Mouse (Mus musculus) kidney, postnatal 14 days (tissue): ENCODE measurements around the gene Eed.

ENCODE experiments used
- DNase-seq: peaks from one replicate; pipeline ENCODE4 v3.0.0; 2022; ENCODE audit warnings: mixed read lengths

Gene Eed

GRCm38 (mm10) chr7:89980133-89980484 is 674 bp downstream of the Eed start:
- DNase-seq = no peak

DNA sequence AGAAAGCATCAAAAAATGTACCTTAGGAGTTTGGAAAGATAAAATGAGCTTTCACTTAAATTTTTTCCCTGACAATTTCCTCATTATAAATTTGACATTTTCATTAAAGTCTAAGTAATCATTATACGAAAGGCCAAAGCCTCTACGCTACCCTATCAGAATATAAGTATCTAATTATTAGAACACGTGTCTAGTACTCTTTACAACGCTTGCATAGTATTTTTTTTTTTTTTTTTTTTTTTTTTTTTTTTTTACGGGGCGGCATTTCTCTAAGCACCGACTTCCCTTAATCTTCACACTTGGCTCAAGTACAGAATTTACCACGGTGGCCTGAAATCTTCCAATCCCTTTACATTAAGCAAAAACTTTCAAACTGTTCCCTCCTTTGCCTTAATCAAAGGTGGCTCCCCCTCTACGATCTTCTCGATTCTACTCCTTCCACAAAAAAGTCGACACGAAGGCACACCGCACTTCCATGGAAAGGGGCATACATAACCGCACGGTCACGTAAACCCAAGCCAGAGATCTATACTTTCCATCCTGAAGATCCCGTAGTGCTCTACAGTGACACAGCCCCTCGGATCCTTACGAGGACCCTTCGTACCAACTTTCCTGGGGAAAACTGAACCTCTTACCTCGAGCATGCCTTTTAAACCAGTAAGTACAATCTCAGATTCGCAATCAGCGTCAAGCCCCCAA is 1.2 kb downstream of the Eed start:
- DNase-seq = peak; percentile 7

DNA sequence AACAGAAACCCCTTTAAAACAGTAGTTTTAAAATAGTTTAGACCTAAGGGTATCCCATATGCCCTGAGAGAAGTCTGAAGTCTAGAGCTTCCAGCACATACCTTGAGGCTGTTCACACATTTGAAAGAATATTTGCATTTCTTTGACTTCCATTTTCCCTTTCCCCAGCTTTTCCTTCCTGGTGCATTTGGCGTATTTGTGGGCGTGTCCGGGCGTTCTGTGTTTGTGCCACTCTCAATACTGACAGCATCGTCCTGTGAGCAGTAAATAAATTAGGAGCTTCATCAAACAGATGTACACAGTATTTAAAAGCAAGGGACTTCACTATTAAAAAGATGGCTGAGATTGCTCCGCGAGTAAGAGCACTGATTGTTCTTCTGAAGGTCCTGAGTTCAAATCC is 4.0 kb downstream of the Eed start:
- no peak for DNase-seq

- DNase-seq = no peak
Observed at GRCm38 (mm10) chr7:89975571-89975970, 5.2 kb downstream of the Eed start.

DNA sequence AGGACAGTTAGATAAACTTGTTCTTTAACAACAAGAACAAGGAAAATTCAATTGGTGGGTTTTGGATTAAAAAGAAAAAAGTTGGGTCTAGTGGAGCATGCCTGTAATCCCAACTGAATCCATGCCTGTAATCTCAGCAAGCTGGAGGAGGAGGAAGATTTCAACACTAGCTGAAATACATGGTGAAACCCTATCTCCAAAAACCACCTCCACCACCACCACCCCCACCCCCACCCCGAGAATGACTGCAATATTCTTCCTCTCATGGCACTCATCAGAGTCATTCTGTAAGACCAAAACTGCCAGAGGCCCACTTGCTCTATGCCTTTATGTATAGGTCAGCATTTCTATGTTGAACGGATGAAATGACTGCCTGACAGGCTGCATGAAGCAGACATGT is 13.5 kb downstream of the Eed start:
- no peak for DNase-seq

DNA sequence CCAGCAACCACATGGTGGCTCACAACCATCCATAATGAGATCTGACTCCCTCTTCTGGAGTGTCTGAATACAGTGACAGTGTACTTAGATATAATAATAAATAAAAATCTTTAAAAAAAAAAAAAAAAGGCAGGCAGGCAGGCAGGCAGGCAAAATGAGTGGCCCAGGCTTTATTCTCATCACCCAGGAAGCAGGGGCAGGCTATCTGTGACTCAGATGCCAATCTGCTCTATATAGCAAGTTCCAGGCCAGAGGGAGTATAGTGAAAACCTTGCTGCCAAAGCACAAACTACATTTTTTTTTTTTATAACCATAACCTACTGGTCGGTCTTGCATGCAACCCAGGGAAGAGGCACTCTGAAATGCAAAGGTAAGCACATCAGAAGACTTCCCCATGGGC is 14.0 kb downstream of the Eed start:
- no peak for DNase-seq

DNA sequence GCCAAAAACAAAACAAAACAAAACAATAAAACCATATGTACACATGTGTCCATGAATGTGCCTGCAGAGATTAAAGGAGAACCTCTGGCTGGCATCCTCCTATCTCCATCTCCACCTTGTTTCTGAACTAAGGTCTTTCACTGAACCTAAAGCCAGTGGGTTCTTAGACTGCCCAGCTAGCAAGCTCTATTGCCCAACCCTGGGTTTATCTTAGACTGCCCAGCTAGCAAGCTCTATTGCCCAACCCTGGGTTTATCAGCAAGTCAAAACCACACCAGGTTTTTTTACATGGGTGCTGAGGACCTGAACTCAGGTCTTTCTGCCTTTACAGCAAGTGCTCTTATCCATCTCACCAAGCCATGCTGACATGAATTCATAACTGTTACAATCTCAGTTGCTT is 17.6 kb downstream of the Eed start:
- DNase-seq = no peak

- no peak for DNase-seq
Observed at GRCm38 (mm10) chr7:89957300-89957699, 23.5 kb downstream of the Eed start.

- no peak for DNase-seq
Observed at GRCm38 (mm10) chr7:89954261-89954660, 26.5 kb downstream of the Eed start.

DNA sequence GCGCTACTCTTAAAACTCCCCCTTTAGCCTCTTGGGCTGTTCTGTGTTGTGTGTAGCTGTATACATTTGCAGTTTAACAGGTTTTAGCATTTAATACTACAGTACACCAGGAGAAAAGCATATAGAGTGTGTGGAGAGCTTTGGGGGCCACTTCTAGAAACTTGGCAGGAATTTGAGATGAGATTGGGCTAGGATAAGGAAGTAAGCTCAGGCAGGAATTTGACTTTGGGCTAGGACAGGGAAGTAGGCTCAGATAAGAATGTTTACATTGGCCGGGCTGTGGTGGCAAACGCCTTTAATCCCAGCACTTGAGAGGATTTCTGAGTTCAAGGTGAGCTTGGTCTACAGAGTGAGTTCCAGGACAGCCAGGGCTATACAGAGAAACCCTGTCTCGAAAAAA is 31.4 kb downstream of the Eed start:
- no peak for DNase-seq

DNA sequence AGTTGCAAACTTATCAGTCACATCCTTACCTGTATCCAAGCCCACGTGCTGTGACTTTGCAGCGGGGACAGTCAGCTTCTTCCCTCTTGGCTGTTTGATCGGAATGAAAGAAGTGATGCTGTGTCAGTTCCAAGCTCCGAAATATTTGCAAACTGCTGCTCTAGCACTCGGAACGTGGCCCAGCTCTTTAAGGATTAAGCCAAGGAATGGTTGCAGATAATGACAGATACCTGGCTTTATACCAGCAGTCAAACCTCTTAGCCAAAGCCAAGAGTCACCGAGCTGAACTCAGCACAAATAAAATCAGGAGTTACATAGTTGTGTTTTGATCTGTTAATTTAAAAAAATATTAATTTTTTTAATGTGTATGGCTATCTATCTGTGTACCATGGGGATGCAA is 32.8 kb downstream of the Eed start:
- no peak for DNase-seq

DNA sequence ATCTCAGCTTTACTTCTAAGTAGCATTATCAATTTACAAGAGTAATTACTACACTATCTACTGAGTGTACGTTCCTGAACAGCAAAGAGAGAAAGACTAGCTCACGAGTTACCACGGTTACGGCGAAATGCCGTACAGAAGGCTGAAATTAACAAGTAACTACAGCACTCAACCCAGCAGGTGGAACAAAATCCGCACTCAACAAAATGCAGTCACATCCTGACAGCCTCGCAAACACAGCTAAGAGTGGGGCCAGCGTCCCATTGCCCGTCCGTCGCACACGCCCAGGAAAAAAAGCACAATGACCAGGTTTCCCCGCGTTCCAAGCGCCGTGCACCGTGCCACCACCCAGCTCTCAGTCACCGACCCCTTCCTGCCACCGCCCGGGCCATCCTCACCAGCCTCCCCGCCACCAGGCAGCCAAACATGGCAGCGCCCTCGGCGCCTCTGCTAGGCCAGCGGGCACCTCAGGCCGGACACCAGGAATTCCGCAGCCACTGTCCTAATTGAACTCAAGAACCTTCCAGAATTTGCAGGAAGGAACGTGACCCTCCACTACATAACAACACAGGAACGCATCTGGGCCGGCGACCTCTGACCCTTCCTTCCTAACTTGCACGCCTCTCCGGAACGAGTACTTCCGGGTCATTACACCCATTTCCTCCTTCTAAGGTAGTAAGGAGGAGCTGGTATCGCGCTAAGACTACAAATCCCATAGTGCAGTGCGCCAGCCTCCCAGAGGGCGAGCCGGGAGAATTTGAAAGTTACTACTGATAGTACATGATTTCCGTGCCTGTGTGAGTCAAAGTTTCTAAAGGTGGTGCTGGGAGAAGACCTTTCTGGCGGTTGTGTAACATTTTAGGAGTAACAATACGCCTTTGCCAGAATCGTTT is 40.0 kb downstream of the Eed start, which contains the start of gene Hikeshi:
Hikeshi (minus strand) TSS at position 634 of the 893 bp plus-strand sequence.
- peak; percentile 97 for DNase-seq

DNA sequence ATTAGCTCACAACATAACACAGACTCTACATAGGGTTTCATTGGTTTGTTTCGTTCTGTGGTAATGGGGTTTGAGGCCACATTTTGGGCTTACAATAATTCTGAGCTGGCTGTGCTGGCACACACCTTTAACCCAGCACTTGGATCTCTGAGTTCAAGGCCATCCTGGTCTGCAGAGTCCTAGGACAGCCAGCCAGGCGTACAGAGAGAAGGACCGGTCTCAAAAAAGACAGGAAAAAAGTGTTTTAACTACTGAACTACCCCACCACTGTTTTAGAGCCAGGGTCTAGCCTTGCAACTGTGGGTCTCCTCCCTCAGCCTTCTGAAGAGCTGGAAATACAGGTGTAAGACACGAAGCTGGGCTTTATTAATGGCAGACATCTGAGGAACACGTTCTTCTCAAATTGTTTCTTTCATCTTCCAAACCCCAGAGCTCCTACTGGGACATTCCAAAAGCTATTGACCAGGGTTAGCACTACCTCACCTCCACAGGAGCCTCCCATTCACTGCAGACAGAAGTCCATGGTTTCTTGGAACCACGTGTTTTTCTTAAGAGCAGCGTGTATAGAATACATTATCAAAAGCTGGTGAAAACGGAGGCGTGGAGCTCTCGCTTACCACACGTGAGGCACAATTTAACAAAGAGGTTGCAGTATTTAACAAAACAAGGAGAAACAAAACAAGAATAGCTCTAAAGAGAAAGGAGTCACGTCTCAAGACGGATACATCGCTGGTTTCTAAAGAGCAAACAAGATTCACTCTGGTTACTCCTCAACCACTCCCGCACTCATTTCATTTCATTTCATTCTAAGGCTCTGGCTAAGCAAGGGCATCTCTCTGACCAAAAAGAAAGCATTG is 41.1 kb downstream of the Eed start:
- no peak for DNase-seq

GRCm38 (mm10) chr7:89923441-89924180 is 57.2 kb downstream of the Eed start:
- DNase-seq = no peak

DNA sequence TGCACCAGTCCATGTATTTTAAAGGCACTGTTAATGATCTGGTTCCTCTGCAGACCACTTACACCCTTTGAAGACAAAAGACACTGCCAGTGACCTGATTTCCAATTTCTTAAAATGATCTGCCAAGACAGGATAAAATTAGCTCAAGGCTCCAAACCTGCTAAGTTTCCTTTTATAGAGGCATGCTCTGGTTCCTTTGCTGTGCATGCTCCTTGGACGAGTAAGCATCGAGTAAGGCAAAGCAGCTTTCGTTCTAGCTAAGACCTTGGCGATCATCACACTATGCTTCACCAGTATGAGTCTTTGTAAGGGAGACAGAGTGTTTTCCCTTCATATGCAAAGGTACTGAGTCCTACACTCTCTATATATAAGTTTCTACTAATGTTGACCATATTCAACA is 63.0 kb downstream of the Eed start:
- no peak for DNase-seq

DNA sequence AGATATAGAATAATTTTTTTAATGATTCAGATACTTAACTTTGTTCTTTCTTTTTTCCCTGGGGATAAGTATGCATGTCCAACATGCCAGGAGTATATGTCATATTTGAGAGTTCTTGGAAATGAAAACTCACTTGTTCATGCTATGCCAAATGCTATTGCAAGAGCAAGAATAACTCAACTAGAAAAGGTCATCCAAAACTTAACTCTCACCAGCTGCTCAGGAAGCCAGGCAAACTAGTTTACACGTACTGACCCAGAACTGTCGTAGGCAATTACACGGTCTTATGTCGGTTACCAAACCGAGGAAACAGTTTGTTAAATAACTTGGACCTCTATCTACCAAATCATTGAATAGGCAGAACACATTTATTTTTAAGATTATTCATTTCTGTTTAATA is 64.1 kb downstream of the Eed start:
- DNase-seq = no peak

DNA sequence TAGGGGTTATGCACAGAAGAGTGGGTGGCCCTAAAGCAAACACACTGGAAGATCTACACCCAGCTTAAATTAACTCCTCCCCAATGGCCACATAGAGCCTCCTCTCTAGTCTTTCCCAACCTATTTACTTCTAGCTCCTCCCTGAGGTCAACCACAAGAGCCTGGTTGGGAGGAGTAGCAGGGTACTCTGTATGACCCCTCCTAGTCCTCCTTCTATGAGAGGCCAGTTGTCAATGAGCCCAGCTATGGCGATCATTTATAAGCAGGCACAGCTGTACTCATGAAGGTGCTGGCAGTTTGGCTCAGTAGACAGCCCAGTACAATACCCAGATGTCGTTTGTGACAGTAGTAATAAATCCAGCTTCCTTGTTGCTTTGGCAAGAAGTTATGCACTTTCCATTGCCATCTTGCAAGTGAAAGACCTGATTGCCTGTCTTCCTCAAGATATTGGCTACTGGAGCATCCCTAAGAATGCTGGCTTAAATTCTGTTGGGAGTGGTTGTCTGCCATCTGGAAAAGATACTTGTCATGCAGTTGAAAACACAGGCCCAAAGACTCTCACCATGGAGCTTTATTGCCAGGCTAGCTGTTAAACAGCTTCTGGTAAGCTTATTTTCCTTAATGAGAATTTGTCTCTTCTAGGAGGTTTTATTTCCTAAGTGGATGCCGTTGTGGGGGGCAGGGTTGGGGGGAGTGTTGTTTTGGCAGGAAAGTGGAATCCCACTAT is 67.2 kb downstream of the Eed start:
- DNase-seq = no peak

DNA sequence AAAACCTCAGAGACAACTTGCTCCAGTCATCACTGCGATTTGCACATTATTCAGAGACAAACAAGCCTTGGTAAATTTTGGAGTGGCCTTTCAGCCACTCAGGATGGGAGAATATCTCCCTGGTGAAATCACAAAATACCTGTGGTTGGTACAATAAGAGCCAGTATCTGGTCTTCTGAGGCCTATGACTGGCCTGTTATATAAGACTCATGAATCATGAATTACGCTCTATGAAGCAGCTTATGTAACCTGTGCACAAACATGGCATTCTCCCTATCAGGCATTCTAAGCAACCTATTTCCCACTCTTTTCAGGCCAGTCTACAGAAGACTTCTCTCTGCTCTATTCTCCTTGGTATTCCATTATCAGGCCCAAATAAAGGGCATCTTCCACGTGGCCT is 68.4 kb downstream of the Eed start:
- no peak for DNase-seq

DNA sequence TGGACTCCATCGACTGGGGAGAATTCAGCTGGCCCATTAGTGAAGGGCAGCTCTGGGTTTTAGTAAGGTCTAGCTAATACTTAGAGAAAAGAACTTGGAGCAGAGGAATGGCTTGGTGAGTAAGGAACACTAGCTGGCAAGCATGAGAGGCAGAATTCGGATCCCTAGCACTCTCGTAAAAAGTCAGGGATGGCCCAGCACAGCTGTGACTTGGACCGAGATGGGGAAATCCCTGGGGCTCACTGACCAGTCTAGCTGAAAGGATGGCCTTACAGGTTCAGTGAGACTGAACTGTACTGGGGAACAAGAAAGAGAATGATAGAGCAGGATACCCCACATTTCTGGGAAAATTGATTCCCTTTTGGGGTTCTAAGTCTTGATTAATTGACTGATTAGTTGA is 71.1 kb downstream of the Eed start:
- DNase-seq = no peak

DNA sequence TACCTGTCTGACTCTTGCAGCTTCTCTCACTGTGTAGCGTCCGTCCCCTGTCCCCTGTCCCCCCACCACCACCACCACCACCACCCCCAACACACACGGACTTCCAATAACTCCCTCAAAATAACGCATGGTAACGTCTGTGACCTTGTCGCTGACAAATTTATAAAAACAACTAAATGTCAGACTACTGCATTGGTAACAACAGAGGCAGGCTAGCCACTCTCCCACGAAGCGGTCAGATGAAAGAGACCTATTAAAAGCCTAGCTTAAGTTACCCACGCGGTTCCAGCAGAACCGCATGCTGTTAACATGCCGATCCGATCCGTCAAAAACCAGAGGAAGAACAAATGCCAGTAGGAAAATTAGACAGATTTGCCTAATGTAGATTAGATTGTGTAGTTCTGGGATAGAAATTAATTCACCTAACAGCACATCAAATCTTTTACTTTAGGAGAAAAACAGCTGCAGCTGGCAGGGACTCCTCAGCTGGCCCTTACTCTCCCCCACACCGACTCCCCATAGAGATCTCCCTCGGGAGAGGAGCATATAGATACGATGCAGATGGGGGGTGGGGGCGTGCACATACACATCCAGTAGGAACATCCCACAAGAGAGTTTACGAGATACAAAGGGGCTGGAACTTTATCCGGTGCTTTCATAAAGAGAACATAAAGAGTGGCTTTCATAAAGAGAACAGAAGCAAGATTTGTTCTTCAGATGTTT is 71.7 kb downstream of the Eed start:
- no peak for DNase-seq

- no peak for DNase-seq
Observed at GRCm38 (mm10) chr7:89908421-89908820, 72.4 kb downstream of the Eed start.
